Mouse (Mus musculus) heart, embryonic 16.5 days (tissue): Measurements from ENCODE around the gene Ogfod1. TPM values are rescaled to one million over a fixed set of nuclear protein-coding genes. Genes with fewer than 3 reads are reported as not detected.
A peak's percentile ranks its signal among the peaks of the same experiment; 100 is the strongest.

Experiments
- ATAC-seq: fragments of 200-750 bp; cut with Nextera tagmentation; replicated peaks from 2 replicates; pipeline ENCODE4 v1.8.0; 2017; ENCODE audit warnings: moderate number of reproducible peaks; ENCODE audit not compliant: insufficient read depth, low FRiP score; ENCODE audit errors: extremely low read depth
- H3K27ac ChIP-seq: fragments of 300-500 bp; sonication (generic); 2 replicates; pipeline ENCODE4 v1.5.1; 2014; ENCODE audit warnings: mild to moderate bottlenecking, low read length, control low read depth, moderate library complexity
- H3K27me3 ChIP-seq: fragments of 300-500 bp; sonication (generic); 2 replicates; pipeline ENCODE4 v1.6.1; 2014; ENCODE audit warnings: low read length, mixed read lengths; ENCODE audit not compliant: control insufficient read depth, insufficient read depth
- H3K36me3 ChIP-seq: fragments of 300-500 bp; sonication (generic); 2 replicates; pipeline ENCODE4 v1.6.1; 2014; ENCODE audit not compliant: control insufficient read depth, insufficient read depth
- H3K4me1 ChIP-seq: fragments of 300-500 bp; sonication (generic); 2 replicates; pipeline ENCODE4 v1.6.1; 2014; ENCODE audit warnings: low read length, mixed read lengths; ENCODE audit not compliant: control insufficient read depth, insufficient read depth
- H3K4me2 ChIP-seq: fragments of 300-500 bp; sonication (generic); 2 replicates; pipeline ENCODE4 v1.6.1; 2014; ENCODE audit warnings: low read depth, mild to moderate bottlenecking, control low read depth, low read length
- H3K4me3 ChIP-seq: fragments of 300-500 bp; sonication (generic); 2 replicates; pipeline ENCODE4 v1.5.1; 2014; ENCODE audit warnings: mild to moderate bottlenecking, control low read depth, low read length
- H3K9ac ChIP-seq: fragments of 300-500 bp; sonication (generic); 2 replicates; pipeline ENCODE4 v1.6.1; 2014; ENCODE audit warnings: low read length, control low read depth
- H3K9me3 ChIP-seq: fragments of 300-500 bp; sonication (generic); replicated peaks from 2 replicates; pipeline ENCODE4 v1.6.1; 2016; ENCODE audit warnings: low read length; ENCODE audit not compliant: control insufficient read depth
- WGBS: fragments of 180-500 bp; shearing (Covaris S2); extraction: QIAGEN DNeasy Blood & Tissue Kit; methylation state at CpG from one replicate; pipeline ENCODE4 v1.1.7; 2014; 5-methylcytosine and 5-hydroxymethylcytosine counted together
- polyA plus RNA-seq: library from polyadenylated mRNA; unstranded; fragments of >200 nt; fragmentation: Nextera tagmentation; extraction: Ambion mirVana; gene quantifications from 2 replicates; pipeline ENCODE4 v1.2.1, GENCODE M21; 2015

Gene Ogfod1
- polyA plus RNA-seq, 1 experiment from 2014 or later: 12.2 TPM

GRCm38 (mm10) chr8:94098081-94098974 lies 61.3 kb downstream of the Ogfod1 start, which contains the start of gene Bbs2:
Gene Bbs2 (minus strand): TSS chr8:94098928.
- 1% methylated on average over 61 of the region's 61 CpGs for WGBS
- Histone ChIP-seq H3K27ac (peak within 1 kb of the TSS; percentile 95), H3K27me3 (peaks cover 4% of the 10 kb centered on the region; the same call in 1 of the 2 replicates), H3K9me3 (no peaks in the 10 kb centered on the region; the same call in 1 of the 2 replicates), H3K4me3 (peak within 1 kb of the TSS; percentile 73), H3K4me2 (peak within 1 kb of the TSS; percentile 94), H3K36me3 (no peaks in the 10 kb centered on the region), H3K4me1 (peaks cover 11% of the 10 kb centered on the region), H3K9ac (peak within 1 kb of the TSS; percentile 84)
- ATAC-seq: peak; percentile 100

- H3K27ac ChIP-seq: peak overlapping the region; percentile 95
- H3K4me2 ChIP-seq: peak overlapping the region; percentile 94
- peaks cover 11% of the 10 kb centered on the region for H3K4me1 ChIP-seq
- peaks cover 4% of the 10 kb centered on the region; the same call in 1 of the 2 replicates for H3K27me3 ChIP-seq
- peak overlapping the region; percentile 84 for H3K9ac ChIP-seq
- no peak for ATAC-seq
- H3K36me3 ChIP-seq: no peaks in the 10 kb centered on the region
- peak overlapping the region; percentile 73 for H3K4me3 ChIP-seq
- no peaks in the 10 kb centered on the region; the same call in 1 of the 2 replicates for H3K9me3 ChIP-seq
- 49% methylated on average over 4 of the region's 4 CpGs for WGBS
These were observed 62.0 kb downstream of the Ogfod1 start for GRCm38 (mm10) chr8:94098996-94099395.

GRCm38 (mm10) chr8:94104146-94104545 lies 67.1 kb downstream of the Ogfod1 start:
- Histone ChIP-seq H3K9ac (no peak overlapping the region), H3K27ac (no peak overlapping the region), H3K4me2 (no peak overlapping the region), H3K4me1 (0 out of 2 replicates have a peak, but pooled peaks cover under 1% of the 10 kb centered on the region), H3K36me3 (no peaks in the 10 kb centered on the region), H3K27me3 (peaks cover 4% of the 10 kb centered on the region; the same call in 1 of the 2 replicates), H3K4me3 (no peak overlapping the region), H3K9me3 (no peaks in the 10 kb centered on the region)
- no peak for ATAC-seq
- 44% methylated on average over 5 of the region's 5 CpGs for WGBS

GRCm38 (mm10) chr8:94107871-94108270 lies 70.9 kb downstream of the Ogfod1 start:
- Histone ChIP-seq H3K9me3 (no peaks in the 10 kb centered on the region), H3K4me1 (no peaks in the 10 kb centered on the region), H3K27ac (no peak overlapping the region), H3K9ac (no peak overlapping the region), H3K27me3 (no peaks in the 10 kb centered on the region), H3K4me2 (no peak overlapping the region), H3K4me3 (no peak overlapping the region), H3K36me3 (no peaks in the 10 kb centered on the region)
- no peak for ATAC-seq
- WGBS: 54% methylated on average over 3 of the region's 3 CpGs

- no peaks in the 10 kb centered on the region for H3K4me1 ChIP-seq
- no peak overlapping the region for H3K9ac ChIP-seq
- H3K36me3 ChIP-seq: no peaks in the 10 kb centered on the region
- no peak for ATAC-seq
- no peaks in the 10 kb centered on the region for H3K27me3 ChIP-seq
- H3K27ac ChIP-seq: no peak overlapping the region
- H3K4me3 ChIP-seq: no peak overlapping the region
- 64% methylated on average over 6 of the region's 6 CpGs for WGBS
- no peaks in the 10 kb centered on the region for H3K9me3 ChIP-seq
- no peak overlapping the region for H3K4me2 ChIP-seq
These were observed 72.4 kb downstream of the Ogfod1 start for GRCm38 (mm10) chr8:94109396-94109795.

- H3K9ac ChIP-seq: no peak overlapping the region
- no peak for ATAC-seq
These were observed 72.8 kb downstream of the Ogfod1 start for GRCm38 (mm10) chr8:94109835-94110234.

GRCm38 (mm10) chr8:94110526-94111177 lies 73.7 kb downstream of the Ogfod1 start:
- Histone ChIP-seq H3K4me3 (no peak overlapping the region), H3K36me3 (no peaks in the 10 kb centered on the region), H3K27ac (no peak overlapping the region), H3K4me1 (no peaks in the 10 kb centered on the region), H3K9ac (no peak overlapping the region), H3K4me2 (no peak overlapping the region), H3K9me3 (no peaks in the 10 kb centered on the region), H3K27me3 (no peaks in the 10 kb centered on the region)
- WGBS: 75% methylated on average over 6 of the region's 6 CpGs
- no peak for ATAC-seq

More at GRCm38 (mm10) chr8:94109835-94110234, 72.8 kb downstream of the Ogfod1 start:
- Histone ChIP-seq H3K27me3 (no peaks in the 10 kb centered on the region), H3K4me1 (no peaks in the 10 kb centered on the region), H3K36me3 (no peaks in the 10 kb centered on the region), H3K27ac (no peak overlapping the region), H3K9me3 (no peaks in the 10 kb centered on the region), H3K4me2 (no peak overlapping the region), H3K4me3 (no peak overlapping the region)
- WGBS: 79% methylated on average over 5 of the region's 5 CpGs

- H3K9ac ChIP-seq: no peak overlapping the region
- H3K27me3 ChIP-seq: no peaks in the 10 kb centered on the region
- ATAC-seq: no peak
- H3K4me3 ChIP-seq: no peak overlapping the region
- no peaks in the 10 kb centered on the region for H3K36me3 ChIP-seq
- no peak overlapping the region for H3K4me2 ChIP-seq
- H3K27ac ChIP-seq: no peak overlapping the region
- H3K9me3 ChIP-seq: no peaks in the 10 kb centered on the region
- 32% methylated on average over 1 of the region's 1 CpGs for WGBS
- H3K4me1 ChIP-seq: no peaks in the 10 kb centered on the region
These were observed 76.4 kb downstream of the Ogfod1 start for GRCm38 (mm10) chr8:94113435-94113834.

GRCm38 (mm10) chr8:94113972-94114371 lies 77.0 kb downstream of the Ogfod1 start:
- 89% methylated on average over 2 of the region's 2 CpGs for WGBS
- H3K4me3 ChIP-seq: no peak overlapping the region

More at GRCm38 (mm10) chr8:94113972-94114371, 77.0 kb downstream of the Ogfod1 start:
- Histone ChIP-seq H3K9ac (no peak overlapping the region), H3K27ac (no peak overlapping the region), H3K36me3 (no peaks in the 10 kb centered on the region), H3K4me2 (no peak overlapping the region), H3K27me3 (no peaks in the 10 kb centered on the region), H3K4me1 (no peaks in the 10 kb centered on the region), H3K9me3 (no peaks in the 10 kb centered on the region)
- no peak for ATAC-seq
